Mouse (Mus musculus) cerebellum, adult 2 months (tissue): ENCODE measurements around the gene Vmn1r57. TPM values are rescaled to one million over a fixed set of nuclear protein-coding genes. Genes with fewer than 3 reads are reported as not detected.
"Not testable (repeated sequence)": the region's sequence is repeated elsewhere in the genome, so short reads cannot be mapped to it uniquely, and the experiment has no call there.

Experiments
- DNase-seq, 2 experiments: peaks; one replicate each; pipeline ENCODE4 v3.0.0; 2021
- H3K27ac ChIP-seq: fragments of 200-500 bp; 2 replicates; pipeline ENCODE4 v1.5.1; 2012; ENCODE audit warnings: low read length, control low read depth, inconsistent platforms; ENCODE audit not compliant: insufficient read depth
- H3K27me3 ChIP-seq: fragments of 200-500 bp; 2 replicates; pipeline ENCODE4 v1.6.1; 2012; ENCODE audit warnings: inconsistent platforms, mild to moderate bottlenecking, low read length, moderate library complexity; ENCODE audit not compliant: control insufficient read depth, insufficient read depth
- H3K4me1 ChIP-seq: fragments of 200-500 bp; 2 replicates; pipeline ENCODE4 v1.6.1; 2011; ENCODE audit warnings: low read length; ENCODE audit not compliant: control insufficient read depth, insufficient read depth
- H3K4me3 ChIP-seq: fragments of 200-500 bp; replicated peaks from 2 replicates; pipeline ENCODE3; 2011; ENCODE audit warnings: mild to moderate bottlenecking, low read depth, low read length, control low read depth; ENCODE audit not compliant: insufficient read depth
- CTCF ChIP-seq: fragments of 200-500 bp; IDR thresholded peaks from 2 replicates; pipeline ENCODE4 v1.5.1; 2011; ENCODE audit warnings: low read depth, mild to moderate bottlenecking, control low read depth, low read length, moderate library complexity, borderline replicate concordance; ENCODE audit not compliant: insufficient read depth
- POLR2A ChIP-seq: fragments of 200-500 bp; IDR thresholded peaks from 2 replicates; pipeline ENCODE4 v1.6.1; 2011; ENCODE audit warnings: low read length, control low read depth, borderline replicate concordance; ENCODE audit not compliant: insufficient read depth
- WGBS: fragments of 180-500 bp; shearing (Covaris S2); methylation state at CpG from one replicate; pipeline ENCODE4 v1.1.7; 2018; 5-methylcytosine and 5-hydroxymethylcytosine counted together
- polyA plus RNA-seq: library from polyadenylated mRNA; depleted of rRNA; stranded (reverse); fragments of >200 nt; gene quantifications from 2 replicates; pipeline ENCODE4 v1.2.3, GENCODE M21; 2012; rRNA removed

Gene Vmn1r57
- polyA plus RNA-seq, result not detected in 2 replicates

- H3K4me3 ChIP-seq, H3K27me3 ChIP-seq, DNase-seq, H3K4me1 ChIP-seq, H3K27ac ChIP-seq: not testable (repeated sequence)
- 54% methylated on average over 1 of the region's 1 CpGs for WGBS
Measured at GRCm38 (mm10) chr7:5218193-5218592, at the start of gene Vmn1r57. Vmn1r57 (plus strand) TSS chr7:5218493.

GRCm38 (mm10) chr7:5196647-5197046, 21.6 kb upstream of the Vmn1r57 start, which contains the start of gene Vmn1r56:
Vmn1r56 (minus strand) TSS chr7:5196747.
- DNase-seq, H3K4me1 ChIP-seq, H3K4me3 ChIP-seq, H3K27me3 ChIP-seq, H3K27ac ChIP-seq: not testable (repeated sequence)

- Histone ChIP-seq H3K4me3 (no peak overlapping the region), H3K27me3 (no peaks in the 10 kb centered on the region), H3K4me1 (no peaks in the 10 kb centered on the region), H3K27ac (no peak overlapping the region)
- no peak for DNase-seq
- TF ChIP-seq POLR2A (no peak), CTCF (no peak)
- 81% methylated on average over 3 of the region's 3 CpGs for WGBS
Measured at GRCm38 (mm10) chr7:5263051-5263450, 44.8 kb downstream of the Vmn1r57 start.

Other genes starting within 250 kb of the Vmn1r57 start
- 2.6 TPM in 2 replicates for gene Sbk3, start 247.3 kb upstream of the Vmn1r57 start, polyA plus RNA-seq
- 64.8 and 65.2 TPM in 2 replicates for gene Zfp579, start 222.3 kb upstream of the Vmn1r57 start, polyA plus RNA-seq
- 14.4 and 14.9 TPM in 2 replicates for gene Zfp524, start 204.1 kb upstream of the Vmn1r57 start, polyA plus RNA-seq
- gene Fiz1, start 203.8 kb upstream of the Vmn1r57 start, polyA plus RNA-seq, result 28.2 and 29.8 TPM in 2 replicates
- not detected in 2 replicates for gene Gm44973, start 203.0 kb upstream of the Vmn1r57 start, polyA plus RNA-seq
- gene Zfp865, start 198.1 kb upstream of the Vmn1r57 start, polyA plus RNA-seq, result 30.3 and 33.3 TPM in 2 replicates
- gene Ccdc106, start 197.9 kb upstream of the Vmn1r57 start, polyA plus RNA-seq, result 42.4 and 46.7 TPM in 2 replicates
- gene 4632433K11Rik, start 184.4 kb upstream of the Vmn1r57 start, polyA plus RNA-seq, result not detected in 2 replicates
- gene Zfp784, start 180.0 kb upstream of the Vmn1r57 start, polyA plus RNA-seq, result 8.4 and 9.6 TPM in 2 replicates
- 29.7 and 34.3 TPM in 2 replicates for gene Zfp580, start 167.0 kb upstream of the Vmn1r57 start, polyA plus RNA-seq
- gene U2af2, start 156.3 kb upstream of the Vmn1r57 start, polyA plus RNA-seq, result 196 and 211 TPM in 2 replicates
- 246 and 251 TPM in 2 replicates for gene Epn1, start 138.3 kb upstream of the Vmn1r57 start, polyA plus RNA-seq
- gene Rfpl4, start 101.5 kb upstream of the Vmn1r57 start, polyA plus RNA-seq, result not detected in 2 replicates
- gene Rasl2-9, start 92.5 kb upstream of the Vmn1r57 start, polyA plus RNA-seq, result 0.34 and 0.60 TPM in 2 replicates
- not detected in 2 replicates for gene Vmn1r55, start 68.8 kb upstream of the Vmn1r57 start, polyA plus RNA-seq
- not detected in 2 replicates for gene Vmn1r56, start 21.7 kb upstream of the Vmn1r57 start, polyA plus RNA-seq
- gene Gm5065, start 132.0 kb downstream of the Vmn1r57 start, polyA plus RNA-seq, result not detected in 2 replicates
- not detected in 2 replicates for gene Nlrp2, start 132.5 kb downstream of the Vmn1r57 start, polyA plus RNA-seq
- gene Vmn1r58, start 194.9 kb downstream of the Vmn1r57 start, polyA plus RNA-seq, result not detected in 2 replicates
- gene Vmn1r59, start 238.3 kb downstream of the Vmn1r57 start, polyA plus RNA-seq, result not detected in 2 replicates